Mouse (Mus musculus): ENCODE results near the gene Egfl8.

DNA sequence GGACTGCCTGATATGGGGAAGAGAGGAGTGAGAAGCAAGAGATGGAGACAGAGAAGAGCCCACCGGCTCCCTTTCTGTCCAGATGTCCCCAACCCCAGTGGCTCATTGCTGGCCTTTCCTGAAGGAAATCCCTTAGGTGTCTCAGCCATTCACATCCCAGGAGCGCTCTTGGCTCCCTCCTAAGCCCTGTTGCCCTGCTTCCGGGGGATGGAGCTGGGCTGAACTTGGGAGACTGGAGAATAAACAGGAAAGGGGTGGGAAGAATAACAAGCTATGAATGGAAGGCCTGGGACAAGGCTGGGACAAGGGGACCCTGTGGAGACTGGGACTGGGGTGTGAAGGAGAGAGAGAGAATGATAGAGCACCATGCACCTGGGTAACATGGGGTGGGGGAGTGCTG lies 51.0 kb downstream of the Egfl8 start:
- TF ChIP-seq CTCF (IDR thresholded peaks at IDR 0.05; ENCODE audit: control insufficient read depth, insufficient read depth, low read length) (no peak), POLR2A (IDR thresholded peaks at IDR 0.05; ENCODE audit: borderline replicate concordance, control insufficient read depth, low read depth, low read length) (no peak)

All from bone marrow, adult 2 months (tissue).